Mouse (Mus musculus): ENCODE results near the gene Isca1.

GRCm38 (mm10) chr13:59768531-59768930 is 1.1 kb downstream of the Isca1 start:
- TF ChIP-seq POLR2A (IDR thresholded peaks at IDR 0.05; ENCODE audit: extremely low read depth, insufficient read depth, low read length) (no peak), CTCF (IDR thresholded peaks at IDR 0.05; ENCODE audit: extremely low read depth, insufficient read depth, low read length) (no peak)
